In genomic region chr19:37502996-37503395, GRCm38 (mm10) we compare ENCODE assay signal across 25 mouse cellular contexts. TPM values are rescaled to one million over a fixed set of nuclear protein-coding genes. Genes with fewer than 3 reads are reported as not detected.
DNase-seq lines count a peak whose midpoint lies in the region; TF ChIP-seq lines count a peak whose summit lies in the region.
"Had no signal": no experiment of that assay in that cellular context is flagged by ENCODE, and none has a peak within 500 bp of the region (broad histone marks: within the 10 kb centered on the region; RNA-seq: fewer than 3 reads in every experiment).

No protein-coding gene starts in this region.

- H3K79me2 ChIP-seq in macrophage (ENCODE audit: inconsistent target) = no peaks in the 10 kb centered on the region

- H3K4me3 ChIP-seq in lung, adult 2 months (replicated peaks; ENCODE audit: extremely low read depth, low read depth, low read length) = no peak overlapping the region
- H3K4me3 ChIP-seq in bone marrow macrophage, adult 2 months (ENCODE audit: insufficient read depth, low read length) = no peak overlapping the region
- no peak overlapping the region for H3K4me3 ChIP-seq in macrophage (ENCODE audit: inconsistent target)
- H3K4me3 ChIP-seq: embryonic facial prominence, embryonic 15.5 days; heart, embryonic 12.5 days; limb, embryonic 12.5 days; liver, embryonic 15.5 days; stomach, embryonic 15.5 days had no signal

- TF ChIP-seq CTCF in lung, adult 2 months (IDR thresholded peaks at IDR 0.05; ENCODE audit: insufficient read depth, low read length) = no peak
- TF ChIP-seq CTCF in bone marrow macrophage, adult 2 months (IDR thresholded peaks at IDR 0.05; ENCODE audit: low read depth, low read length) = no peak

- 75% methylated on average over 8 of the region's 8 CpGs for WGBS in lung, adult 2 months
- WGBS in macrophage (ENCODE audit: missing documents) = 5% methylated on average over 8 of the region's 8 CpGs

- no peaks in the 10 kb centered on the region for H3K4me1 ChIP-seq in lung, adult 2 months (ENCODE audit: control insufficient read depth, insufficient read depth, low read length)
- H3K4me1 ChIP-seq in bone marrow macrophage, adult 2 months (ENCODE audit: control insufficient read depth, insufficient read depth, low read length) = peaks cover 23% of the 10 kb centered on the region
- H3K4me1 ChIP-seq: embryonic facial prominence, embryonic 15.5 days; heart, embryonic 12.5 days; limb, embryonic 12.5 days; stomach, embryonic 15.5 days had no signal

- H3K27me3 ChIP-seq in splenic B cell, adult 2 months (ENCODE audit: control insufficient read depth, insufficient read depth, low read length, poor library complexity, severe bottlenecking) = no peaks in the 10 kb centered on the region
- H3K27me3 ChIP-seq: embryonic facial prominence, embryonic 15.5 days; limb, embryonic 12.5 days; stomach, embryonic 15.5 days had no signal

- peak; percentile 60 for DNase-seq in lung, postnatal 36 days
- no peak for DNase-seq in lung, adult 2 months
- DNase-seq in splenic B cell, adult 2 months (ENCODE audit: low read depth, low spot score) = peak; percentile 87
- DNase-seq in layer of hippocampus, postnatal 10 days (ENCODE audit: low spot score in 2 of 2) = no peak
- no peak for DNase-seq in layer of hippocampus, adult 8-10 months (ENCODE audit: low spot score in 2 of 2)
- DNase-seq: adrenal gland, postnatal 14 days; cerebellum, adult 18-20 months; cerebellum, postnatal 25 days; forebrain, postnatal 0 days; gastrocnemius, postnatal 36 days; heart, postnatal 14 days; kidney, adult 8-10 months; kidney, postnatal 25 days; layer of hippocampus, adult 9-11 months; right cerebral cortex, postnatal 4 days; thymus, adult 2 months had no signal

- TF ChIP-seq POLR2A in lung, adult 2 months (IDR thresholded peaks at IDR 0.05; ENCODE audit: borderline replicate concordance, extremely low read depth, low read depth, low read length) = no peak
- no peak for TF ChIP-seq POLR2A in bone marrow macrophage, adult 2 months (IDR thresholded peaks at IDR 0.05; ENCODE audit: borderline replicate concordance, low read depth, low read length)

- H3K27ac ChIP-seq in bone marrow macrophage, adult 2 months (ENCODE audit: insufficient read depth, low read depth, low read length) = peak overlapping the region; percentile 57
- H3K27ac ChIP-seq in macrophage = peak overlapping the region; percentile 52
- H3K27ac ChIP-seq: embryonic facial prominence, embryonic 15.5 days; hindbrain, embryonic 14.5 days; limb, embryonic 12.5 days; liver, embryonic 15.5 days; stomach, embryonic 15.5 days had no signal

- no peaks in the 10 kb centered on the region for H3K36me3 ChIP-seq in macrophage (ENCODE audit: inconsistent target)
- H3K36me3 ChIP-seq in splenic B cell, adult 2 months (ENCODE audit: control insufficient read depth, insufficient read depth, low read length, poor library complexity, severe bottlenecking) = no peaks in the 10 kb centered on the region
- H3K36me3 ChIP-seq: embryonic facial prominence, embryonic 15.5 days; G1E; heart, embryonic 12.5 days; limb, embryonic 12.5 days; liver, embryonic 15.5 days; stomach, embryonic 15.5 days had no signal

RNA-seq across cellular contexts. Expression of gene Exoc6, which starts 47.2 kb away (rescaled TPM):
- 6.8 and 10.1 TPM in 2 replicates for polyA plus RNA-seq in lung, adult 2 months (2012; rRNA removed)
- 26.0 and 26.6 TPM in 2 replicates for polyA plus RNA-seq in bone marrow macrophage, adult 2 months (2012; ENCODE audit: insufficient read depth, insufficient read length, missing spikeins)
- 10 to 100 TPM in 21 of 26 experiments, 1 to 10 TPM in 5; 4.4 to 54.4 (median 39.2) TPM for total RNA-seq in macrophage (2018; cell fraction: chromatin; rRNA removed)
- 10 to 100 TPM; 11.9 to 25.9 (median 22.5) TPM for total RNA-seq in macrophage (2018; cell fraction: cytosol; rRNA removed)
- total RNA-seq in macrophage (2018; cell fraction: nucleus; rRNA removed) = 10 to 100 TPM in 23 of 26 experiments, 1 to 10 TPM in 3; 7.6 to 46.1 (median 27.1) TPM
- 15.2 to 19.8 TPM (median 17.5 TPM) in 3 replicates for polyA plus RNA-seq in macrophage (2018)
- 10 to 100 TPM; 54.9 to 59.6 TPM for total RNA-seq in layer of hippocampus, postnatal 10 days (2021)
- 10 to 100 TPM; 47.4 to 51.6 (median 48.0) TPM for total RNA-seq in layer of hippocampus, adult 8-10 months (2022)

Comparison
In these comparisons a context has a peak if more than half of its experiments do, and no peak if none do; other contexts are left out.
1. DNase-seq: peak in lung, postnatal 36 days (single experiment) and splenic B cell, adult 2 months (single experiment); none in lung, adult 2 months (single experiment), layer of hippocampus, postnatal 10 days (0 of 2) and layer of hippocampus, adult 8-10 months (0 of 2).